Mouse (Mus musculus) heart, embryonic 12.5 days (tissue): Measurements from ENCODE around the gene Efs. TPM values are rescaled to one million over a fixed set of nuclear protein-coding genes. Genes with fewer than 3 reads are reported as not detected.
A peak's percentile ranks its signal among the peaks of the same experiment; 100 is the strongest.

Experiments used
- ATAC-seq: fragments of 200-750 bp; cut with Nextera tagmentation; 2 replicates; pipeline ENCODE4 v1.8.0; 2017; ENCODE audit warnings: moderate TSS enrichment, moderate library complexity; ENCODE audit not compliant: insufficient number of reproducible peaks, low FRiP score
- H3K27ac ChIP-seq: fragments of 300-500 bp; sonication (generic); 2 replicates; pipeline ENCODE4 v1.5.1; 2016; ENCODE audit warnings: mild to moderate bottlenecking, moderate library complexity; ENCODE audit not compliant: poor library complexity, severe bottlenecking
- H3K27me3 ChIP-seq: fragments of 300-500 bp; sonication (generic); replicated peaks from 2 replicates; pipeline ENCODE4 v1.6.1; 2016; ENCODE audit warnings: mild to moderate bottlenecking, moderate library complexity
- H3K36me3 ChIP-seq: fragments of 300-500 bp; sonication (generic); 2 replicates; pipeline ENCODE4 v1.6.1; 2016; ENCODE audit warnings: mild to moderate bottlenecking, moderate library complexity
- H3K4me1 ChIP-seq: fragments of 300-500 bp; sonication (generic); replicated peaks from 2 replicates; pipeline ENCODE4 v1.6.1; 2016; ENCODE audit warnings: mild to moderate bottlenecking
- H3K4me2 ChIP-seq: fragments of 300-500 bp; sonication (generic); 2 replicates; pipeline ENCODE4 v1.6.1; 2016; ENCODE audit warnings: mild to moderate bottlenecking, moderate library complexity
- H3K4me3 ChIP-seq: fragments of 300-500 bp; sonication (generic); 2 replicates; pipeline ENCODE4 v1.5.1; 2016; ENCODE audit warnings: mild to moderate bottlenecking
- H3K9ac ChIP-seq: fragments of 300-500 bp; sonication (generic); 2 replicates; pipeline ENCODE4 v1.6.1; 2016; ENCODE audit warnings: mild to moderate bottlenecking, moderate library complexity
- H3K9me3 ChIP-seq: fragments of 300-500 bp; sonication (generic); replicated peaks from 2 replicates; pipeline ENCODE4 v1.6.1; 2016; ENCODE audit warnings: mild to moderate bottlenecking, moderate library complexity
- whole genome bisulfite sequencing: fragments of 180-500 bp; shearing (Covaris S2); methylation state at CpG from one replicate; pipeline ENCODE4 v1.1.7; 2016; 5-methylcytosine and 5-hydroxymethylcytosine counted together
- microRNA counts: library from miRNA; unstranded; fragments of <30 nt; microRNA quantifications from one replicate; lab custom pipeline; 2017
- microRNA-seq: library from miRNA; unstranded; fragments of <30 nt; microRNA quantifications from one replicate; pipeline ENCODE4, GENCODE M21; 2017
- polyA plus RNA-seq: library from polyadenylated mRNA; unstranded; fragments of >200 nt; fragmentation: Nextera tagmentation; extraction: Ambion mirVana; gene quantifications from 2 replicates; pipeline ENCODE4 v1.2.1, GENCODE M21; 2016

Gene Efs
- polyA plus RNA-seq, 1 experiment from 2014 or later, result 15.0 TPM

DNA sequence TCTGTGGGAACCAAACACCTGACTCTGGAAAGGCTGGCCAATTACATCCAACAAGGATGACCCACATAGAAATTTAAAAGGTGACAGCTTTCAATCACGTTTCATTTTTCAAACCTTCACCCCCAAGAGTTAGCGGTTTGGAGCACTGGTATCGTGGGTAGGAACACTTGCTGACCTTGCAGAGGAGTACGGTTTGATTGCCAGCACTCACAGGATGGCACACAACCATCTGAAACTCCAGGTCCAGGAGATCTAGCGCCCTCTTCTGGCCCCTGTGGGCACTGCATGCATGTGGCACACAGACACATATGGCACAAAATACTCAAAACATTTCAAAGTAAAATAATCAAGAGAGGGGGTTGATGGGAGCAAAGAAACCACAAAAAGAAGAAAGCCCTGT, 59.0 kb downstream of the Efs start:
- no peak overlapping the region for H3K9ac ChIP-seq
- H3K27ac ChIP-seq, result no peak overlapping the region
- H3K4me1 ChIP-seq, result peaks cover 3% of the 10 kb centered on the region
- WGBS, result 44% methylated on average over 5 of the region's 5 CpGs
- no peaks in the 10 kb centered on the region for H3K36me3 ChIP-seq
- no peak overlapping the region for H3K4me3 ChIP-seq
- H3K27me3 ChIP-seq, result no peaks in the 10 kb centered on the region
- no peaks in the 10 kb centered on the region for H3K9me3 ChIP-seq
- no peak overlapping the region for H3K4me2 ChIP-seq
- no peak for ATAC-seq

MicroRNAs within 50 kb of the gene (microRNA counts, 519-probe panel; counts per million panel counts)
- microRNA mmu-miR-208a (lab: Ali Mortazavi, UCI), result 8,294 counts per million, percentile 98 among the panel's probes with 10 or more counts
- microRNA mmu-miR-208b (lab: Ali Mortazavi, UCI), result 7,850 counts per million, percentile 95 among the panel's probes with 10 or more counts

Small RNAs within 50 kb of the gene (microRNA-seq; reads per million reads assigned to microRNA genes)
- 12,164 reads per million, percentile 96 among the genes with 10 or more reads in this experiment for gene Mir208a
- gene Mir208b, result 62,226 reads per million, percentile 99 among the genes with 10 or more reads in this experiment

Other genes starting within 250 kb of the Efs start
- 50.3 and 57.1 TPM in 2 replicates for gene 1700123O20Rik, start 239.9 kb downstream of the Efs start, polyA plus RNA-seq
- gene Acin1, start 239.2 kb downstream of the Efs start, polyA plus RNA-seq, result 85.1 and 89.0 TPM in 2 replicates
- 0.21 and 0.28 TPM in 2 replicates for gene Gm29776, start 227.3 kb downstream of the Efs start, polyA plus RNA-seq
- gene Cebpe, start 214.0 kb downstream of the Efs start, polyA plus RNA-seq, result not detected in 2 replicates
- gene Slc7a8, start 144.2 kb downstream of the Efs start, polyA plus RNA-seq, result 4.4 and 4.7 TPM in 2 replicates
- gene Rnf212b, start 112.0 kb downstream of the Efs start, polyA plus RNA-seq, result not detected in 2 replicates
- gene Homez, start 55.2 kb downstream of the Efs start, polyA plus RNA-seq, result 7.4 and 10.4 TPM in 2 replicates
- 0.62 and 0.79 TPM in 2 replicates for gene Ppp1r3e, start 48.6 kb downstream of the Efs start, polyA plus RNA-seq
- gene Bcl2l2, start 42.7 kb downstream of the Efs start, polyA plus RNA-seq, result 2.3 and 2.4 TPM in 2 replicates
- not detected in 2 replicates for gene Gm20521, start 42.7 kb downstream of the Efs start, polyA plus RNA-seq
- gene Pabpn1, start 33.6 kb downstream of the Efs start, polyA plus RNA-seq, result 96.3 and 101 TPM in 2 replicates
- 47.1 and 50.8 TPM in 2 replicates for gene Slc22a17, start 13.0 kb downstream of the Efs start, polyA plus RNA-seq
- not detected in 2 replicates for gene Il25, start 6.6 kb upstream of the Efs start, polyA plus RNA-seq
- gene Cmtm5, start 10.1 kb upstream of the Efs start, polyA plus RNA-seq, result 0.57 and 0.89 TPM in 2 replicates
- 2,737 and 2,858 TPM in 2 replicates for gene Myh6, start 40.8 kb upstream of the Efs start, polyA plus RNA-seq
- gene Gm17428, start 50.8 kb upstream of the Efs start, polyA plus RNA-seq, result not detected in 2 replicates
- 5,583 and 5,934 TPM in 2 replicates for gene Myh7, start 68.5 kb upstream of the Efs start, polyA plus RNA-seq
- 55.7 and 60.8 TPM in 2 replicates for gene Ngdn, start 89.3 kb upstream of the Efs start, polyA plus RNA-seq
- 4.4 and 4.5 TPM in 2 replicates for gene Zfhx2, start 166.2 kb upstream of the Efs start, polyA plus RNA-seq
- gene Thtpa, start 168.7 kb upstream of the Efs start, polyA plus RNA-seq, result 14.3 and 14.8 TPM in 2 replicates
- gene Ap1g2, start 180.5 kb upstream of the Efs start, polyA plus RNA-seq, result 8.7 and 9.8 TPM in 2 replicates
- gene Jph4, start 190.8 kb upstream of the Efs start, polyA plus RNA-seq, result 0.09 and 0.18 TPM in 2 replicates